Mouse (Mus musculus): Measurements from ENCODE around the gene Cpn1. TPM values are rescaled to one million over a fixed set of nuclear protein-coding genes. Genes with fewer than 3 reads are reported as not detected.
A peak's percentile ranks its signal among the peaks of the same experiment; 100 is the strongest.
"Not testable (repeated sequence)": the region's sequence is repeated elsewhere in the genome, so short reads cannot be mapped to it uniquely, and the experiment has no call there.

Cpn1 gene
- polyA plus RNA-seq, 1 experiment, result 0.31 TPM

DNA sequence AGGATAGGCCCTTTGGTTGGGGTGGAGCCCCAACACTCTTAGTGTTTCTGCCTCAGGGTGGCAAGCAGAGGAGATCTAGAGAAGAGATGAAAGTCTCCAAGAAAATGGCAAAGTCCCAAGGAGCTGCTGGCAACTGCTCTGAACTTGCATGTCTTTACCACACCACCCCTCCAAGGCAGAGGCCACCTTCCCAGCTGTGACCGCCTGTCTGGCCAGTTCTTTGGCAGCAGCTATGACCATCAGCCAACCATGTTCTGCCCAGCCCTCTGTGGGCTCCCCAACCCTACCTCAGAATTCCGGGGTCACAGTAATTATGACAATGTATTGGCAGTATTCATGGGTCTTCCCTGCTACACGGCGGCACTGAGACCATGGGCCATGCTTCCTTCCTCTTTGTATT is 31.5 kb downstream of the Cpn1 start:
- TF ChIP-seq POLR2A (IDR thresholded peaks at IDR 0.05; ENCODE audit: extremely low read depth, insufficient read depth, low read length) (no peak), CTCF (IDR thresholded peaks at IDR 0.05; ENCODE audit: extremely low read depth, insufficient read depth, low read length) (no peak)
- Histone ChIP-seq H3K4me1 (ENCODE audit: control insufficient read depth, insufficient read depth, low read length) (peaks cover 4% of the 10 kb centered on the region; the same call in 1 of the 2 replicates), H3K27ac (ENCODE audit: insufficient read depth, low read length) (no peak overlapping the region), H3K4me3 (ENCODE audit: insufficient read depth, low read length) (no peak overlapping the region)

DNA sequence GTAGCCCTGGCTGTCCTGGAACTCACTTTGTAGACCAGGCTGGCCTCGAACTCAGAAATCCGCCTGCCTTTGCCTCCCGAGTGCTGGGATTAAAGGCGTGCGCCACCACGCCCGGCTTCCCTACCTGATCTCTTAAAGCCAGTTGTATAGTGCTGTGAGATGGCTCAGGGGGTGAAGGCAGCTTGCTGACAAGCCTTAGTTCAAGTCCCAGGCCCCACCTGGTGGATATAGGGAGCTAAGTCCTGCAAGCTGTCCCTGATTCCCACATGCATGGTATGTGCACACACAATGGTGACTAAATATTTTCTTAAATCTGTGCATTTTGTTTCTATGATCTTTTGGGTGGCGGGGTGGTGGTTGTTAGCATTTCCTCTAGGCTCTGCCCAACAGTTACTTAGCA is 33.4 kb downstream of the Cpn1 start:
- not testable (repeated sequence) for H3K4me3 ChIP-seq (ENCODE audit: insufficient read depth, low read length); H3K4me1 ChIP-seq (ENCODE audit: control insufficient read depth, insufficient read depth, low read length); H3K27ac ChIP-seq (ENCODE audit: insufficient read depth, low read length)

DNA sequence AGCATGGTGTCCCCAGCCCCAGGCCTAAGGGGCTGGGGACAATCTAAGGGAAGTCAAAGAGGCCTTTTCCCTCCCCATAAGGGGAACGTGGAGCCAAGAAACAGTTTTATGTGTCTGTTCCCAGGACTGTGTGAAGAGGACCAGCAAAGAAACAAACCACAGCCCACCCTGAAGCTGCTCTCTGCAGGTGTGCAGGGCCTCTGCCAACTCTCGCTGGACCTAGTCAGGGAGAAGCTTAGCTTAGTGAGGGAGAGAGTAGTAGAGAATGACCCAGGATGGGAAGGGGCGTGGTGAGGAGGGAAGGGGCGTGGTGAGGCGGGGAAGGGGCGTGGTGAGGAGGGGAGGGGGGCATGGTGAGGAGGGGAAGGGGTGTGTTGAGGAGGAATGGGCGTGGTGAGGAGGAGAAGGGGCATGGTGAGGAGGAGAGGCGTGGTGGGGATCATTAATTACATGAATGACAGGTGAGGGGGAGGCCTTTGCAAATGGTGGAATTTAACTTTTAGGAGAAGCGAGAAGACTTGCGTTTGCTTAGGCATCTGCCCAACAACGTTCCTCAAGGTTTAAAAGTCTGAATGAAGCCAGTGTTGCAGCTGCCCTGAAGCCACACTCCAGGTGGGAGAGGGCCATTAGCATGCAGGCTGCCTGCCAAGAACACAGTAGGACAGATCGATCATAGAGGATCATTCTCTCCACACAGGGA is 37.1 kb downstream of the Cpn1 start:
- H3K27ac ChIP-seq (ENCODE audit: insufficient read depth, low read length), result no peak overlapping the region
- TF ChIP-seq CTCF (IDR thresholded peaks at IDR 0.05; ENCODE audit: extremely low read depth, insufficient read depth, low read length) (no peak), POLR2A (IDR thresholded peaks at IDR 0.05; ENCODE audit: extremely low read depth, insufficient read depth, low read length) (no peak)
- no peak overlapping the region for H3K4me3 ChIP-seq (ENCODE audit: insufficient read depth, low read length)
- no peaks in the 10 kb centered on the region for H3K4me1 ChIP-seq (ENCODE audit: control insufficient read depth, insufficient read depth, low read length)

DNA sequence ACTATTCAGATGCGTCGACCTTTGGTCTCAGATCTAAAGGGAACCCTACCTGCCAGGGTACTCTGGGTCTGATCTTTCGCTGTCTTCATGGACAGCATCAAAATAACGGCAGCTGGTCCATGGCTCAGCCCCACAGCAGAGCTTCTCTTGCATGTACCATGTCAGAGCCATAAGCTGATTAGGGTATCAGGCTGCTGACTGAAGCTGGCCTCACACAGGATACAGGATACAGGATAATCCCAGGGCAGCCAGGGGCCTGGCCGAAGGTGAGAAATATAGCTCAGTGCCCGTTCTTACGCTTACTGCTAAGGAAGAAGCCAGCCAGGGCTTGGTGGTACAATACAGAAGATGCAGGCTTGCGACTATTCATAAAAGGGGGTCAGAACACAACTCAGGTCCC is 41.8 kb downstream of the Cpn1 start:
- H3K4me1 ChIP-seq (ENCODE audit: control insufficient read depth, insufficient read depth, low read length), result no peaks in the 10 kb centered on the region
- no peak overlapping the region for H3K27ac ChIP-seq (ENCODE audit: insufficient read depth, low read length)
- H3K4me3 ChIP-seq (ENCODE audit: insufficient read depth, low read length), result no peak overlapping the region
- TF ChIP-seq CTCF (IDR thresholded peaks at IDR 0.05; ENCODE audit: extremely low read depth, insufficient read depth, low read length) (no peak), POLR2A (IDR thresholded peaks at IDR 0.05; ENCODE audit: extremely low read depth, insufficient read depth, low read length) (no peak)

DNA sequence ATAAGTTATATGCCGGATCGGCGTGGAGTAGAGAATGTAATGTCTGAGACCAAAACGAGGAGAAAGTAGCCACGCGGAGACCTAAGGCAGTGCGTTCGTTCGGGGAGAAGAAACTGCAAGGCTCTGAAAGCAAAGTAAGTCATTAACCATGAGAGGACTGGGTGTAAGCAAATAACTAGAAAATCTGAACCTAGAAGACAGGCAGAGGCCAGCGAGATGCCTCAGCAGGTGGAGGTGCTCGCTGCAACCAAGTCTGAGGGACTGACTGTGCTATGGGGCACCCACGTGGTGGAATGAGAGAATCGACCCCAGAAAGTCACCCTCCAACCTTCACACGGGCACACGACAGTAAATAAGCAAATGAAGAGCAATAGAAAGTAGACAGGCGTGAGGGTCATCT is 43.3 kb downstream of the Cpn1 start:
- TF ChIP-seq POLR2A (IDR thresholded peaks at IDR 0.05; ENCODE audit: extremely low read depth, insufficient read depth, low read length) (no peak), CTCF (IDR thresholded peaks at IDR 0.05; ENCODE audit: extremely low read depth, insufficient read depth, low read length) (no peak)
- peaks cover 9% of the 10 kb centered on the region; the same call in 1 of the 2 replicates for H3K4me1 ChIP-seq (ENCODE audit: control insufficient read depth, insufficient read depth, low read length)

DNA sequence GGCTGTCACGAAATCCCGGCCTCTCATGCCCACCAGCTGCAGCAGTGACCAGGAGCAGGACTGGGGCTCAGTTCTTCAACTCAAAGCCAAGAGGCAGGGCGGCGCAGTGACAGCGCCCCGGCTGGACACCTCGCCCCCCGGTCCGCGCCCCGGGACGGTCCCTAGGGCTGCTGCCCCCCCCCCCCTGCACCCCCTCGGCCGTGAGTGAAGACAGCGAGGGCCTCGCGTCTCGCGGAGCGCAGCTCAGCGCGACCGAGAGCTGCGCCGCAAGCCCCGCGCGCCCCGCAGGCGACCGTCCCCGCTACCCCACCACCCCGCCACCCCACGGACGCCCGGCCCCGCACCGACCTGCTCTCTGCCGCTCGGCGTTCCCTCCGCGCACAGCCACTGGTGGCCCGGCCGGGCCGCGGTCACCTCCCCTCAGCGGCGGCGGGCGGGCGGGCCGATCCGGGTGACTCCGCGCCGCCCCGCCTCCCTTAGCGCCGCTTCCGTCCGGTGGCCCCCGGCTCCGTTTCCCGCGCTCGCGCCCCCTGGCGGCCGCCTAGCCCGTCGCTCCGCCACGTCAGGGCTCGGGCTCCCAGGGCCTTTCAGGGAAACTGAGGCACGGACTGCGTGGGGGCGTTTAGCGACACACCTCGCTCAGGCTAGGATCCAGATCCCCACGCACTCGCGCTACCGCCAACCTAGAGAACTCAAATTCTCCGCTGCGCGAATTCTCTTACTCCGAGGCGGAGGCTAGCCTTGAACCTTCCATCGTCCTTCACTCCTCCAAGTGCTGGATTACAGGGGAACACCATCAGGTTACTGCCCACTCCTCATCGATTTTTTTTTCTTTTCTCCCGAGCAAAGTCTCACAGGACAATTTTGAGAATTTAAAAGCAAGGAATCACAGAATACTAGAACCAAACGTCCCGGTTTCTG is 46.3 kb downstream of the Cpn1 start, which contains the start of gene Dnmbp:
Gene Dnmbp (minus strand): TSS at position 423 of the 921 bp plus-strand sequence.
- peak; percentile 29 for TF ChIP-seq CTCF (IDR thresholded peaks at IDR 0.05; ENCODE audit: extremely low read depth, insufficient read depth, low read length)
- TF ChIP-seq POLR2A (IDR thresholded peaks at IDR 0.05; ENCODE audit: extremely low read depth, insufficient read depth, low read length), result no peak
- Histone ChIP-seq H3K27ac (ENCODE audit: insufficient read depth, low read length) (peak within 1 kb of the TSS; percentile 10; the same call in 1 of the 2 replicates), H3K4me3 (ENCODE audit: insufficient read depth, low read length) (peak within 1 kb of the TSS; percentile 46), H3K4me1 (ENCODE audit: control insufficient read depth, insufficient read depth, low read length) (peaks cover 11% of the 10 kb centered on the region)

More for the DNA sequence above, 43.3 kb downstream of the Cpn1 start:
- no peak overlapping the region for H3K4me3 ChIP-seq (ENCODE audit: insufficient read depth, low read length)
- no peak overlapping the region for H3K27ac ChIP-seq (ENCODE audit: insufficient read depth, low read length)

DNA sequence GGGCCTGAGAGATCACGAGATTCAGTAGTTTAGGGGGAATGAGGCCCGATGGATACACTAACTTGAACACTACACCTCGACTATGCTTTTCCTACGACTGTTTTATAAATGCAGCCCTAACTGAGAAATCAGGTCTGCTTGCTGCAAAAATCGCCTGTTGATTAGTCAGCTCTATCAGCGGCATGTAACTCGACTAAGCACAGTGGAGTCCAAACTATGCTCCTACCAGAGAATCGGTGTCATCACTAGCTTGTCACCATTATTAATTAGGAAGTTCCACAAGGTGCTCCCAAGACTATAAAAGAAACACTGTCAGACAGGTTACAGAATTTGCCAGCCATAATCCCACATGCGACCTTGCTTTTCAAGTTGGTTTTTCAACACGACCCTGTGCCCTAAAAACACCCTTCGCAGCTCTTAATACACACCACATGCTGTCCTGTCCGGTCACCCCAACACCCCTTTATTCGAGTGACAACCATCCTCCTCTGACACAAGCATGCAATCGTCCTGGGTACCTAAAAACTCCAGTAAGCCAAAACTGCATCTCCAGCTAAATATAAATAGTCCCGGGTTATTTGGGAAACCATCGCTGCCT is 47.1 kb downstream of the Cpn1 start:
- peak overlapping the region; percentile 46 for H3K4me3 ChIP-seq (ENCODE audit: insufficient read depth, low read length)
- H3K27ac ChIP-seq (ENCODE audit: insufficient read depth, low read length), result no peak overlapping the region
- peaks cover 11% of the 10 kb centered on the region for H3K4me1 ChIP-seq (ENCODE audit: control insufficient read depth, insufficient read depth, low read length)
- TF ChIP-seq CTCF (IDR thresholded peaks at IDR 0.05; ENCODE audit: extremely low read depth, insufficient read depth, low read length), result no peak
- no peak for TF ChIP-seq POLR2A (IDR thresholded peaks at IDR 0.05; ENCODE audit: extremely low read depth, insufficient read depth, low read length)

DNA sequence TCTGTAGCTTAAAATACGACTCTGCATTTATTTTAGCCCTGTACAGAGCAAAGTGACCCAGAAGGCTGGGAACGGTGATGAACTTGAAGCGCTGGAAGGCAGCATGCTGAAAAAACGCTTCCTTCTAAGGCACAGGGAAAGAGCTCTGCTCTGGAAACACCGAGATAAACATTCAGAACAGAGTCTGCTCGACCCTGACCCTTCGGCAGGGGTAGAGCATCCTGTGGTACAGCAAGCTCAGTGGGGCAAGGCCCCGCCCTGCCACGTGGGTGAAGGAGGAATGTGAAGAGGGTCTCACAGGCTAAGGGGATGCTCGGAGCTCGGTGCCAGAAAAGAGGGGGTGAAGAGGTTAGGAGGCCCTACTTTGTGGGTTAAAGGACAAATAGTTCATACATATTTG is 48.0 kb downstream of the Cpn1 start:
- peaks cover 11% of the 10 kb centered on the region for H3K4me1 ChIP-seq (ENCODE audit: control insufficient read depth, insufficient read depth, low read length)
- H3K27ac ChIP-seq (ENCODE audit: insufficient read depth, low read length), result no peak overlapping the region
- TF ChIP-seq CTCF (IDR thresholded peaks at IDR 0.05; ENCODE audit: extremely low read depth, insufficient read depth, low read length) (no peak), POLR2A (IDR thresholded peaks at IDR 0.05; ENCODE audit: extremely low read depth, insufficient read depth, low read length) (no peak)
- peak overlapping the region; percentile 46; the same call in 1 of the 2 replicates for H3K4me3 ChIP-seq (ENCODE audit: insufficient read depth, low read length)

DNA sequence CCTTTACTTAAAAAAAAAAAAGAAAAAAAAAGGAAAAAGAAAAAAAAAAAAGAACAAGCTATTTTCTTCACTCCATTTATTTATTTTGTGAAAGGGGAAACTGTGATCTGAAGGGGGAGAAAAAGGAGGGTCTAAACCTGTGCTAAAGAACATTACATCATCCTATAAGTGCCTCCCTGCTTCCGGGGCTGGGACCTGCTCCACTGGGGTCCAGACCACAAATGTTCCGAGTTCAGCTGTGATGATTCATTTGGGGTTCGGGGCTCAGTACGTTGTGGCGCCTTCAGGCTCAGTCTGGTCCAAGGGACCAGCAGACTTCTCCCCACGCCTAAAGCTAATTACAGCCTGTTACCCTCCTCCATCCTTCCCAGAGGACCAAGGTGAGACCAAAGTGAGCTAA is 55.4 kb downstream of the Cpn1 start:
- peaks cover 8% of the 10 kb centered on the region for H3K4me1 ChIP-seq (ENCODE audit: control insufficient read depth, insufficient read depth, low read length)
- H3K27ac ChIP-seq (ENCODE audit: insufficient read depth, low read length), result no peak overlapping the region
- TF ChIP-seq POLR2A (IDR thresholded peaks at IDR 0.05; ENCODE audit: extremely low read depth, insufficient read depth, low read length) (no peak), CTCF (IDR thresholded peaks at IDR 0.05; ENCODE audit: extremely low read depth, insufficient read depth, low read length) (no peak)
- H3K4me3 ChIP-seq (ENCODE audit: insufficient read depth, low read length), result no peak overlapping the region
